Mouse (Mus musculus) kidney, adult 2 months (tissue): ENCODE results near the gene Rad51d.

Source experiments
- CTCF ChIP-seq: fragments of 200-500 bp; conservative IDR thresholded peaks from 2 replicates; pipeline ENCODE4 v1.5.1; 2011; ENCODE audit warnings: low read depth, mild to moderate bottlenecking, control low read depth, low read length, moderate library complexity, mixed read lengths; ENCODE audit not compliant: insufficient read depth, insufficient read length
- POLR2A ChIP-seq: fragments of 200-500 bp; IDR thresholded peaks from one replicate; pipeline ENCODE4 v1.6.1; 2011; ENCODE audit warnings: low read depth, low read length, control low read depth

GRCm38 (mm10) chr11:82856032-82856431, 34.4 kb downstream of the Rad51d start:
- TF ChIP-seq CTCF, result no peak
- TF ChIP-seq POLR2A, result no peak
